Mouse (Mus musculus): Measurements from ENCODE around the gene Lrrfip1. TPM values are rescaled to one million over a fixed set of nuclear protein-coding genes. Genes with fewer than 3 reads are reported as not detected.

The Lrrfip1 gene
- polyA plus RNA-seq, 1 experiment from 2014 or later = 26.0 TPM

DNA sequence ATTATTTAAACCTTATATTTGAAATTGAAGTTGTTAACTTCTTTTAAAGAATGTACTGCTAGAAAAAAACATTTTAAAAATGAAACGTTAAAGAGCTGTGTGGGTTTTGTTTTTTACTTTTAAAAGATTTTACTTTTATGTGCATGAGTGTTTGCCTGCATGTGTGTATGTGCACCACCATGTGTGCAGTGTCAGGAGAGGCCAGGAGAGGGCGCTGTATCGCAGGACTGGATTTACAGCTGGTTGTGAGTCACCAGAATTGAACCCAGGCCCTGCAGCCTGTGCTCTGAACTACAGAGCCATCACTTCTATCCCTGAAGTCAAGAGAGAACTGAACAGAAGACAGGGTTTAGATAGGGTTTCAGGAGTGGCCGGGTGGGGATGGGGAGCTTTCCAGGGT, 130.3 kb downstream of the Lrrfip1 start:
- WGBS = 93% methylated on average over 4 of the region's 4 CpGs
- Histone ChIP-seq H3K4me1 (no peaks in the 10 kb centered on the region), H3K27ac (no peak overlapping the region), H3K4me2 (replicated peaks) (no peak overlapping the region), H3K27me3 (no peaks in the 10 kb centered on the region), H3K4me3 (no peak overlapping the region), H3K36me3 (peaks cover 29% of the 10 kb centered on the region), H3K9ac (no peak overlapping the region), H3K9me3 (replicated peaks) (no peaks in the 10 kb centered on the region)
- no peak for ATAC-seq (ENCODE audit: low FRiP score)

DNA sequence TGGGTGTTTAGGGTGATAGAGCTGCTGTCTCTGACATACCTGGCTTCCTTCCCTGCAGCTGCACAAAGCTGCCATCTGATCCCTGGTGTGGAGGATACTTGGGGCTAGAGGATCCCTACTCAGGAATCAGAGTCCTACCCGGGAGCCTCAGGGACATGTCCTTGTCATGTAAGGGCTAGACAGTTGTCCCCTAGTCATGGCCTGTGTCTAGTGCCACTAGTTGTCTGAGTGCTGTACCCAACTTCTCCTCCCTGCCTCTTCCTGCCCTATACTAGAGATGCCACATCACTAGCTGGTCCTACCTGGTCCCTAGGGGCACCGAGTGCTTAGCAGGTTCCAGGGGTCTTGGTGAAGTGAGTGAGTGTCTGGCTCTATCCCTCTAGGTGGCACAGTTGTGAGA, 138.5 kb downstream of the Lrrfip1 start:
- ATAC-seq (ENCODE audit: low FRiP score) = no peak
- Histone ChIP-seq H3K9me3 (replicated peaks) (no peaks in the 10 kb centered on the region), H3K27ac (no peak overlapping the region), H3K4me2 (replicated peaks) (no peak overlapping the region), H3K36me3 (no peaks in the 10 kb centered on the region), H3K4me1 (no peaks in the 10 kb centered on the region), H3K27me3 (no peaks in the 10 kb centered on the region), H3K9ac (no peak overlapping the region), H3K4me3 (no peak overlapping the region)
- WGBS = 95% methylated on average over 2 of the region's 2 CpGs

DNA sequence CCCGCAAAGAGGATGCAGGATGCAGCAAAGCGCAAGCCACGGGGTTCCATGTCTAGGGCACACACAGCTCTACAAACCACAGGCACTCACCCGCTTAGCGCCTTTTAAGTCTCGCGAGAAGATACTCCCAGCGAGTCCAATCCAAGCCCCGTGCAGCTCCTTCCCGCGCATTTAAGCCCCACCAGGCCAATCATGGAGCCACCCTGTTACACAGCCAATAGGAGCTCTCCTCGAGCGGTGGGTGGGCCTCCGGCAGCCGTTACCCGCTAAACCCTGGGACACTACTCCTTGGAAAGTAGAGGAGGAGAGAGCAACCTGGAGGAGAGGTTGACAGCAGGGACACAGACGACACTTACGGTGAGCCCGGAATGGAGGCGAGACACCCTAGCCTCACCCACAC, 146.3 kb downstream of the Lrrfip1 start, which contains the start of gene Rbm44:
Rbm44 (plus strand) TSS at position 277 of the 400 bp plus-strand sequence.
- H3K9ac ChIP-seq = no peak within 1 kb of the TSS
- H3K27me3 ChIP-seq = no peaks in the 10 kb centered on the region
- H3K4me1 ChIP-seq = no peaks in the 10 kb centered on the region
- no peak within 1 kb of the TSS for H3K4me2 ChIP-seq (replicated peaks)
- 68% methylated on average over 20 of the region's 20 CpGs for WGBS
- H3K36me3 ChIP-seq = no peaks in the 10 kb centered on the region
- no peaks in the 10 kb centered on the region for H3K9me3 ChIP-seq (replicated peaks)
- no peak for ATAC-seq (ENCODE audit: low FRiP score)
- H3K27ac ChIP-seq = no peak within 1 kb of the TSS
- H3K4me3 ChIP-seq = no peak within 1 kb of the TSS

GRCm38 (mm10) chr1:91151509-91151908, 153.0 kb downstream of the Lrrfip1 start:
- H3K9ac ChIP-seq = no peak overlapping the region
- WGBS = 70% methylated on average over 2 of the region's 2 CpGs
- ATAC-seq (ENCODE audit: low FRiP score) = no peak

DNA sequence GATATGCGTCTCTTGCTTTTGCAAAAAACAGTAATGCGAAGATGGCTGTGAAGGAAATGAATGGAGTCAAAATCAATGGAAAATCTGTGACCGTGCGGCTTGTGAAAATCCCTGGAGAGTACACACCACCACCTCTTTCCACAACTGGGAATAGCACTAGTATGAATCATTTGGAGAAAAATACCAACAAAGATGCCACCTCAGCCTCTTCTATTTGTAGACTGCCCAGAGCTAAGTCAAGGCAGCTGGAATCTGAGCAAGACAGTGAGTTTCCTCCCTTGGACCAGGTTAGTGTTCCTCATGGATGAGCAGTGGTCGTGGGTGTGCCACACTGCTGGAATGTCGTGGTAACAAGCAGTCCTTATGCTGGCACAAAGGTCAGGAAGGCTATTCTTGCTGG, 168.3 kb downstream of the Lrrfip1 start:
- Histone ChIP-seq H3K9ac (no peak overlapping the region), H3K27ac (no peak overlapping the region), H3K27me3 (no peaks in the 10 kb centered on the region), H3K36me3 (no peaks in the 10 kb centered on the region), H3K4me3 (no peak overlapping the region), H3K9me3 (replicated peaks) (no peaks in the 10 kb centered on the region), H3K4me1 (no peaks in the 10 kb centered on the region), H3K4me2 (replicated peaks) (no peak overlapping the region)
- no peak for ATAC-seq (ENCODE audit: low FRiP score)
- WGBS = 87% methylated on average over 6 of the region's 6 CpGs

More at GRCm38 (mm10) chr1:91151509-91151908, 153.0 kb downstream of the Lrrfip1 start:
- Histone ChIP-seq H3K36me3 (no peaks in the 10 kb centered on the region), H3K4me3 (no peak overlapping the region), H3K4me1 (no peaks in the 10 kb centered on the region), H3K4me2 (replicated peaks) (no peak overlapping the region), H3K9me3 (replicated peaks) (no peaks in the 10 kb centered on the region), H3K27me3 (no peaks in the 10 kb centered on the region), H3K27ac (no peak overlapping the region)

DNA sequence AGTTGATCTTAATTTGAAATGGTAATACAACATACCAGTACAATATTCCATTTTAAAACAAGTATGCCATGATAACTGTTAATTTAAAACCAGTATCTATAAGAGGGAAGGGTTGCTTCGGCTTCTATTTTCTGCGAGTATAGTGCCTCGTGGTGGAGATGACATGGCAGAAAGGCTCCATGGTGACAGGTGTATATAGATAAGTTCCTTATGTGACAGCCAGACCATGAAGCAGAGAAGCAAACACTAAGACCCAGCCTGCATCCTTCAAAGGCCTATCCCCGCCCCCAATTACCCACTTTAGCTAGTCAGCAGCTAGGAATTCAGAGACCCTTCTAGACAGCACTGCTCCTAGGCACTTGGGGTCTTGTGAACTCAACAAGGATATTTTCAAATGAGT, 170.6 kb downstream of the Lrrfip1 start:
- Histone ChIP-seq H3K36me3 (no peaks in the 10 kb centered on the region), H3K27ac (no peak overlapping the region), H3K4me2 (replicated peaks) (no peak overlapping the region), H3K9ac (no peak overlapping the region), H3K27me3 (no peaks in the 10 kb centered on the region), H3K4me1 (no peaks in the 10 kb centered on the region), H3K4me3 (no peak overlapping the region), H3K9me3 (replicated peaks) (no peaks in the 10 kb centered on the region)
- no peak for ATAC-seq (ENCODE audit: low FRiP score)
- 79% methylated on average over 4 of the region's 4 CpGs for WGBS

DNA sequence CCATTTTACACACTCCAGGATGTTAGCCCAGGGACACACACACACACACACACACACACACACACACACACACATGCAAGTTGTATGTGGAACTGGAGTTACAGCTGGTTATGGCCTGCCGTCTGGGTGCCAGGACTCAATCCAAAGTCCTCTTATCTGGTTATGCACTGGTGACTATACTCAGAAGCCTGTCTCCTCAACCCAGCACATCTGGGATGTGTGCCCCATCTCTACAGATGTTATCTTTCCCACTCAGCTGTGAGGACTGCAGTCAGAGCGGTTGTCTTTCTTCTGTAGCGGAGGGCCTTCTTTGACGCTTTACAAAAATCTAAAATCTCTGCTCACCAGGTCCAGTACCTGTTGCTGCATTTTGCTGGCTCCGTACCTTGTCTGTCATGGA, 176.3 kb downstream of the Lrrfip1 start:
- ATAC-seq (ENCODE audit: low FRiP score) = no peak
- no peak overlapping the region for H3K4me3 ChIP-seq
- H3K4me1 ChIP-seq = peaks cover 2% of the 10 kb centered on the region
- 96% methylated on average over 5 of the region's 5 CpGs for WGBS
- H3K4me2 ChIP-seq (replicated peaks) = no peak overlapping the region
- no peaks in the 10 kb centered on the region for H3K9me3 ChIP-seq (replicated peaks)
- peaks cover 16% of the 10 kb centered on the region for H3K27me3 ChIP-seq
- no peak overlapping the region for H3K27ac ChIP-seq
- H3K36me3 ChIP-seq = no peaks in the 10 kb centered on the region
- H3K9ac ChIP-seq = no peak overlapping the region

- 47% methylated on average over 3 of the region's 3 CpGs for WGBS
- no peaks in the 10 kb centered on the region for H3K9me3 ChIP-seq (replicated peaks)
- no peaks in the 10 kb centered on the region for H3K36me3 ChIP-seq
- no peak overlapping the region for H3K4me3 ChIP-seq
- H3K27me3 ChIP-seq = peaks cover 28% of the 10 kb centered on the region
- no peak overlapping the region for H3K4me2 ChIP-seq (replicated peaks)
- no peak overlapping the region for H3K27ac ChIP-seq
- H3K4me1 ChIP-seq = peaks cover 12% of the 10 kb centered on the region
- no peak for ATAC-seq (ENCODE audit: low FRiP score)
- H3K9ac ChIP-seq = no peak overlapping the region
These were observed 177.5 kb downstream of the Lrrfip1 start for GRCm38 (mm10) chr1:91176026-91176425.

GRCm38 (mm10) chr1:91176871-91177270, 178.3 kb downstream of the Lrrfip1 start:
- Histone ChIP-seq H3K9ac (no peak overlapping the region), H3K4me3 (no peak overlapping the region), H3K4me2 (replicated peaks) (no peak overlapping the region), H3K27me3 (peaks cover 28% of the 10 kb centered on the region), H3K36me3 (no peaks in the 10 kb centered on the region), H3K9me3 (replicated peaks) (no peaks in the 10 kb centered on the region), H3K27ac (no peak overlapping the region), H3K4me1 (peaks cover 15% of the 10 kb centered on the region)
- 83% methylated on average over 4 of the region's 4 CpGs for WGBS
- ATAC-seq (ENCODE audit: low FRiP score) = no peak

Other genes with a start within 250 kb of the Lrrfip1 start
- 22.6 and 32.1 TPM in 2 replicates for gene Col6a3, start 154.8 kb upstream of the Lrrfip1 start, polyA plus RNA-seq (2016; fragmentation: Nextera tagmentation; extraction: Ambion mirVana)
- 0.09 and 0.22 TPM in 2 replicates for gene Mlph, start 83.7 kb upstream of the Lrrfip1 start, polyA plus RNA-seq (2016; fragmentation: Nextera tagmentation; extraction: Ambion mirVana)
- not detected in 2 replicates for gene Prlh, start 45.6 kb upstream of the Lrrfip1 start, polyA plus RNA-seq (2016; fragmentation: Nextera tagmentation; extraction: Ambion mirVana)
- 0.64 and 0.71 TPM in 2 replicates for gene Rab17, start 29.1 kb upstream of the Lrrfip1 start, polyA plus RNA-seq (2016; fragmentation: Nextera tagmentation; extraction: Ambion mirVana)
- 0.69 and 1.5 TPM in 2 replicates for gene Rbm44, start 146.4 kb downstream of the Lrrfip1 start, polyA plus RNA-seq (2016; fragmentation: Nextera tagmentation; extraction: Ambion mirVana)
- gene Ramp1, start 181.1 kb downstream of the Lrrfip1 start, polyA plus RNA-seq (2016; fragmentation: Nextera tagmentation; extraction: Ambion mirVana) = 0.91 and 1.1 TPM in 2 replicates